Mouse (Mus musculus) CH12.LX (cell line): ENCODE data around the gene Vps41. TPM values are rescaled to one million over a fixed set of nuclear protein-coding genes. Genes with fewer than 3 reads are reported as not detected.

Experiments used
- DNase-seq: peaks from one replicate; pipeline ENCODE4 v3.0.0-alpha.2; 2013; ENCODE audit errors: extremely low read depth
- H3K27ac ChIP-seq: 2 replicates; pipeline ENCODE4 v1.5.1; 2012; ENCODE audit warnings: low read depth, mild to moderate bottlenecking, control low read depth, moderate library complexity; ENCODE audit not compliant: insufficient read depth
- H3K27me3 ChIP-seq: replicated peaks from 2 replicates; pipeline ENCODE3; 2012; ENCODE audit warnings: inconsistent platforms
- H3K36me3 ChIP-seq, 2 experiments: replicated peaks in 1 of 2; 2 replicates each; pipeline versions ENCODE3 to v1.6.1; 2012; ENCODE audit warnings: inconsistent platforms in 1 of 2, low read length in 1 of 2, mild to moderate bottlenecking in 1 of 2, mixed read lengths in 1 of 2, moderate library complexity in 1 of 2; ENCODE audit not compliant: control insufficient read depth in 1 of 2, insufficient read depth in 1 of 2
- H3K4me1 ChIP-seq, 2 experiments: 2 replicates each; pipeline ENCODE4 v1.6.1; 2012; ENCODE audit warnings: inconsistent platforms in 1 of 2, moderate library complexity in 1 of 2; ENCODE audit not compliant: insufficient read depth in 2 of 2, control insufficient read depth in 1 of 2
- H3K4me2 ChIP-seq: 2 replicates; pipeline ENCODE4 v1.6.1; 2012; ENCODE audit warnings: low read depth, mild to moderate bottlenecking, control low read depth; ENCODE audit not compliant: poor library complexity, insufficient read depth, severe bottlenecking
- H3K4me3 ChIP-seq, 3 experiments: fragments of 150-350 bp in 1 of 3; sonication (generic) in 1 of 3; replicated peaks in 1 of 3; 2 replicates each; pipeline versions ENCODE3 to v1.5.1; 2011 to 2012; ENCODE audit warnings: low read depth in 2 of 3, low read length in 2 of 3, mild to moderate bottlenecking in 2 of 3, moderate library complexity in 2 of 3, control low read depth in 1 of 3, improper control_type of control experiment in 1 of 3, inconsistent platforms in 1 of 3, mixed read lengths in 1 of 3; ENCODE audit not compliant: poor library complexity in 1 of 3
- H3K79me2 ChIP-seq: replicated peaks from 2 replicates; pipeline ENCODE4 v1.6.1; 2012; ENCODE audit warnings: mild to moderate bottlenecking, moderate library complexity; ENCODE audit not compliant: control insufficient read depth, poor library complexity, insufficient read depth, severe bottlenecking; ENCODE audit errors: extremely low read depth
- H3K9ac ChIP-seq: 2 replicates; pipeline ENCODE4 v1.6.1; 2012; ENCODE audit warnings: low read depth, mild to moderate bottlenecking, control low read depth, moderate library complexity; ENCODE audit not compliant: insufficient read depth
- H3K9me3 ChIP-seq: replicated peaks from 2 replicates; pipeline ENCODE3; 2012; ENCODE audit warnings: low read length, inconsistent platforms, mixed read lengths
- BHLHE40 ChIP-seq: IDR thresholded peaks from 2 replicates; pipeline ENCODE4 v1.6.1; 2011; ENCODE audit warnings: mild to moderate bottlenecking, low read depth, low read length, improper control_type of control experiment
- CHD1 ChIP-seq: IDR thresholded peaks from 2 replicates; pipeline ENCODE4 v1.6.1; 2012; ENCODE audit warnings: low read depth, low read length, improper control_type of control experiment, inconsistent platforms
- CTCF ChIP-seq, 2 experiments: IDR thresholded peaks in 1 of 2; conservative IDR thresholded peaks in 1 of 2; 2 replicates each; pipeline ENCODE4 v1.5.1; 2011 to 2012; ENCODE audit warnings: low read depth in 2 of 2, low read length in 2 of 2, improper control_type of control experiment in 1 of 2, inconsistent platforms in 1 of 2, mild to moderate bottlenecking in 1 of 2, moderate library complexity in 1 of 2
- ELF1 ChIP-seq: IDR thresholded peaks from 2 replicates; pipeline ENCODE4 v1.6.1; 2014; ENCODE audit warnings: low read depth, mild to moderate bottlenecking, inconsistent platforms, low read length, improper control_type of control experiment
- EP300 ChIP-seq: IDR thresholded peaks from 2 replicates; pipeline ENCODE4 v1.6.1; 2011; ENCODE audit warnings: low read length, improper control_type of control experiment
- ETS1 ChIP-seq: conservative IDR thresholded peaks from 2 replicates; pipeline ENCODE4 v1.6.1; 2012; ENCODE audit warnings: low read depth, mild to moderate bottlenecking, inconsistent platforms, low read length, improper control_type of control experiment, moderate library complexity
- GABPA ChIP-seq: IDR thresholded peaks from 2 replicates; pipeline ENCODE4 v1.6.1; 2012; ENCODE audit warnings: low read depth, low read length, improper control_type of control experiment, inconsistent platforms; ENCODE audit not compliant: insufficient replicate concordance
- HCFC1 ChIP-seq: IDR thresholded peaks from 2 replicates; pipeline ENCODE4 v1.6.1; 2012; ENCODE audit warnings: low read depth, mild to moderate bottlenecking, inconsistent platforms, low read length, improper control_type of control experiment
- IRF4 ChIP-seq: IDR thresholded peaks from 2 replicates; pipeline ENCODE4 v1.6.1; 2014; ENCODE audit warnings: low read depth, mild to moderate bottlenecking, inconsistent platforms, low read length, improper control_type of control experiment
- JUN ChIP-seq: IDR thresholded peaks from 2 replicates; pipeline ENCODE4 v1.6.1; 2011; ENCODE audit warnings: low read depth, mild to moderate bottlenecking, low read length, improper control_type of control experiment, moderate library complexity; ENCODE audit not compliant: insufficient read depth
- JUND ChIP-seq: conservative IDR thresholded peaks from 2 replicates; pipeline ENCODE4 v1.6.1; 2011; ENCODE audit warnings: low read depth, low read length, improper control_type of control experiment
- KAT2A ChIP-seq: IDR thresholded peaks from 2 replicates; pipeline ENCODE4 v1.6.1; 2012; ENCODE audit warnings: low read length, improper control_type of control experiment, inconsistent platforms; ENCODE audit not compliant: insufficient replicate concordance
- MAFK ChIP-seq: IDR thresholded peaks from 2 replicates; pipeline ENCODE4 v1.6.1; 2011; ENCODE audit warnings: low read length, improper control_type of control experiment; ENCODE audit not compliant: insufficient replicate concordance
- MAX ChIP-seq: IDR thresholded peaks from 2 replicates; pipeline ENCODE4 v1.6.1; 2011; ENCODE audit warnings: low read length, improper control_type of control experiment
- MEF2A ChIP-seq: IDR thresholded peaks from 2 replicates; pipeline ENCODE4 v1.6.1; 2014; ENCODE audit warnings: low read depth, mild to moderate bottlenecking, inconsistent platforms, low read length, improper control_type of control experiment, borderline replicate concordance
- MXI1 ChIP-seq: IDR thresholded peaks from 2 replicates; pipeline ENCODE4 v1.6.1; 2011; ENCODE audit warnings: mild to moderate bottlenecking, low read depth, low read length, improper control_type of control experiment
- MYC ChIP-seq: IDR thresholded peaks from 2 replicates; pipeline ENCODE4 v1.6.1; 2011; ENCODE audit warnings: low read depth, mild to moderate bottlenecking, improper control_type of control experiment, low read length
- NELFE ChIP-seq: IDR thresholded peaks from 2 replicates; pipeline ENCODE4 v1.6.1; 2011; ENCODE audit warnings: low read depth, low read length, improper control_type of control experiment
- PAX5 ChIP-seq: IDR thresholded peaks from 2 replicates; pipeline ENCODE4 v1.6.1; 2012; ENCODE audit warnings: low read length, inconsistent platforms, mixed read lengths
- POLR2A ChIP-seq: IDR thresholded peaks from 2 replicates; pipeline ENCODE4 v1.6.1; 2011; ENCODE audit warnings: low read depth, mild to moderate bottlenecking, improper control_type of control experiment, low read length
- RAD21 ChIP-seq: IDR thresholded peaks from 2 replicates; pipeline ENCODE4 v1.6.1; 2011; ENCODE audit warnings: low read depth, mild to moderate bottlenecking, low read length, improper control_type of control experiment, moderate library complexity
- SIN3A ChIP-seq: IDR thresholded peaks from 2 replicates; pipeline ENCODE4 v1.6.1; 2012; ENCODE audit warnings: low read length, improper control_type of control experiment, inconsistent platforms
- TBP ChIP-seq: conservative IDR thresholded peaks from 2 replicates; pipeline ENCODE4 v1.6.1; 2011; ENCODE audit warnings: low read depth, low read length, improper control_type of control experiment
- TCF12 ChIP-seq: IDR thresholded peaks from 2 replicates; pipeline ENCODE4 v1.6.1; 2014; ENCODE audit warnings: low read depth, mild to moderate bottlenecking, inconsistent platforms, low read length, improper control_type of control experiment
- UBTF ChIP-seq: IDR thresholded peaks from 2 replicates; pipeline ENCODE4 v1.6.1; 2012; ENCODE audit warnings: low read depth, mild to moderate bottlenecking, inconsistent platforms, low read length, improper control_type of control experiment, moderate library complexity
- USF1 ChIP-seq: IDR thresholded peaks from 2 replicates; pipeline ENCODE4 v1.6.1; 2014; ENCODE audit warnings: low read depth, mild to moderate bottlenecking, inconsistent platforms, low read length, improper control_type of control experiment
- USF2 ChIP-seq: conservative IDR thresholded peaks from 2 replicates; pipeline ENCODE4 v1.6.1; 2011; ENCODE audit warnings: low read depth, low read length, improper control_type of control experiment
- ZC3H11A ChIP-seq: IDR thresholded peaks from 2 replicates; pipeline ENCODE4 v1.6.1; 2012; ENCODE audit warnings: low read depth, mild to moderate bottlenecking, inconsistent platforms, low read length, improper control_type of control experiment
- ZKSCAN1 ChIP-seq: IDR thresholded peaks from 2 replicates; pipeline ENCODE4 v1.6.1; 2012; ENCODE audit warnings: low read depth, inconsistent platforms, low read length, improper control_type of control experiment, borderline replicate concordance
- ZNF384 ChIP-seq: IDR thresholded peaks from 2 replicates; pipeline ENCODE4 v1.6.1; 2012; ENCODE audit warnings: low read depth, low read length, improper control_type of control experiment, inconsistent platforms
- dilution Hi-C: fragments of 300-500 bp; cut with MboI; formaldehyde crosslinking; loops from 2 replicates; pipeline ENCODE4 v1.14.3; 2020; ENCODE audit warnings: low sequenced_read_pairs; ENCODE audit not compliant: extremely low pct_unique_long_range_greater_than_20kb, extremely low pct_ligation_motif_present
- in situ Hi-C: fragments of 300-500 bp; cut with MboI; formaldehyde crosslinking; loops from 3 replicates; pipeline ENCODE4 v1.14.3; 2019; ENCODE audit warnings: low sequenced_read_pairs, low pct_ligation_motif_present, low pct_unique_long_range_greater_than_20kb, mixed read lengths
- polyA plus RNA-seq: library from polyadenylated mRNA; unstranded; fragments of >175 nt; gene quantifications from 2 replicates; pipeline ENCODE4 v1.2.1, GENCODE M21; 2012; ENCODE audit warnings: low read depth; ENCODE audit not compliant: insufficient read length
- total RNA-seq, 2 experiments: library from RNA; depleted of rRNA; stranded (reverse); fragments of 300-350 nt in 1 of 2; fragments of >200 nt in 1 of 2; gene quantifications; 2 replicates each; pipeline ENCODE4 v1.2.3; 2012 to 2014

Vps41 gene
- total and polyA plus RNA-seq, 3 experiments: 41.7 to 59.2 (median 48.1) TPM

DNA sequence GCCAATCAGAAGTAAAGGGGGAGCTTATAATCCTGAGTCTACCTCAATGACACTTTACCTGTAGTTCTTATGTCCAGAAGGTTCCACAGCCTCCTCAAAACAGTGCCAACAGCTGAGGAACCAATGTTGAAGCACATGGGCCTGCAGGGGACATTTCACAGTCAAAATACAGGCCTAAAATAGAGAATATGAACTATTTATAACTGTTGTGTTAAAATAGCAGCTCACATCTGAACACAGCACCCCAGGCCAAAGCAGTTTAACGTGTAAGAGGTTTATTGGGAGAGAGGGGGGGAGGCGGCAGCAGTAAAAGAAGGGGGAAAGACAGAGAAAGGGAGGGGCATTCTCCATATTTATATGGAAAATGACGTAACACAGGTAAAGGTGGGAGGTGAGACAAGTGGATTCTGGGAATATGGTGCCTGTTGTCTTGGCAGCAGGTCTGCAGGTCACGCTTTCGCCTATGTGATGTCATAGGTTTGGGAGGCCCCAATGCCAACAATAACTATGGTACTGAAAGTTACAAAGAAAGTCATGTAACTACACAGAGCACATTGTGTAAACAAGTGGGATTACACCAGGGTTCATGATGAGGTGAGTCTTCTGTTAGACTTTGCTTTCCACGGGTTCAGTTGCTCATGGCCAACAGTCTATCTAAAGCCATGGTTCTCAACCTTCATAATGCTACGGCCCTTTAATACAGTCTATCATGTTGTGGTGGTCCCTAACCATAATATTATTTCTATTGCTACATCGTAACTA lies 56.5 kb downstream of the Vps41 start:
- Histone ChIP-seq H3K79me2 (no peaks in the 10 kb centered on the region; the same call in 1 of the 2 replicates), H3K27me3 (no peaks in the 10 kb centered on the region), H3K36me3 (peaks cover 0 to 5% of the 10 kb centered on the region in 2 experiments), H3K9me3 (no peaks in the 10 kb centered on the region), H3K4me3 (no peak overlapping the region), H3K27ac (no peak overlapping the region), H3K9ac (no peak overlapping the region), H3K4me2 (peak overlapping the region; percentile 15; the same call in 1 of the 2 replicates), H3K4me1 (peaks cover 15 to 38% of the 10 kb centered on the region in 2 experiments)
- in situ Hi-C loops (no loop called here), dilution Hi-C loops (no loop called here)
- no peak for DNase-seq
- peak; percentile 62; the same call in 1 of the 2 replicates for TF ChIP-seq MEF2A
- TF ChIP-seq ZKSCAN1: no peak
- TF ChIP-seq, all 38 proteins: peak for 1

DNA sequence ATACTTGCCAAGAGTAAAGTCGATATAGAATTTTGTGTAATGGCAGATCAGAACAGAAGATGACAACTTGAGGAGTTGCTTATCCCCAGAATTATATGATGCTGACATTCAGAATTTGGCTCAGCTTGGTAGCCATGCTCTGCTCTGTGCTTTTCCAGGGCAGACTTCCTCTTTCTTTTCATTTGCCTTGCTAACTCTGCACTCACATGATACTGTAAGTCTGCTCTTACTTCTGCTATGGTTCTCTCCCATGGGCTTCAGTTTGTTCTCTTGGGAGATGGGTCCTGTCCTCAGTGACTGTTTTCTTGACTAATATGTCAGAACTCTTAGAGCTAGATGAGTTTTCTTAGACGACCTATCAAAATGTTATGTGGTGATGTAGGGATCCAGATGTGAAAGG lies 64.2 kb downstream of the Vps41 start:
- Histone ChIP-seq H3K4me3 (no peak overlapping the region), H3K4me1 (peaks cover 0 to 49% of the 10 kb centered on the region in 2 experiments; a peak in 2 of 4 replicates), H3K9me3 (no peaks in the 10 kb centered on the region), H3K27ac (peak overlapping the region; percentile 88), H3K4me2 (peak overlapping the region; percentile 84)
- peak; percentile 95 for DNase-seq
- dilution Hi-C loops: no loop called here
- in situ Hi-C loops: no loop called here
- TF ChIP-seq USF1 (no peak), PAX5 (no peak), MAFK (no peak), UBTF (no peak), CTCF (conservative IDR thresholded peaks at IDR 0.05 in 1 of 2, IDR thresholded peaks at IDR 0.05 in 1 of 2; ENCODE audit: low read depth in 2 of 2, low read length in 2 of 2) (no peak), IRF4 (peak; percentile 80), EP300 (peak; percentile 88), ETS1 (peak; percentile 63; the same call in 1 of the 2 replicates), JUN (no peak), SIN3A (0 out of 2 replicates have a peak, but pooled peaks have one; percentile 46), USF2 (no peak), MXI1 (no peak), ZC3H11A (no peak), MYC (peak; percentile 61), NELFE (no peak), GABPA (no peak), TBP (peak; percentile 20; the same call in 1 of the 2 replicates), ZKSCAN1 (no peak), KAT2A (peak; percentile 70; the same call in 1 of the 2 replicates), JUND (no peak; the same call in 1 of the 2 replicates), CHD1 (0 out of 2 replicates have a peak, but pooled peaks have one; percentile 18), ELF1 (peak; percentile 52), TCF12 (peak; percentile 41; the same call in 1 of the 2 replicates), ZNF384 (no peak), HCFC1 (no peak), POLR2A (peak; percentile 36; the same call in 1 of the 2 replicates), MAX (0 out of 2 replicates have a peak, but pooled peaks have one; percentile 47), BHLHE40 (peak; percentile 76), RAD21 (no peak)
- TF ChIP-seq, all 38 proteins: peak for 13
- Histone ChIP-seq H3K79me2 (no peaks in the 10 kb centered on the region), H3K36me3 (peaks cover 0 to 2% of the 10 kb centered on the region in 2 experiments), H3K27me3 (no peaks in the 10 kb centered on the region), H3K9ac (peak overlapping the region; percentile 26; the same call in 1 of the 2 replicates)
